Mouse (Mus musculus): Measurements from ENCODE around the gene St6galnac1.
A peak's percentile ranks its signal among the peaks of the same experiment; 100 is the strongest.
"Not testable (repeated sequence)": the region's sequence is repeated elsewhere in the genome, so short reads cannot be mapped to it uniquely, and the experiment has no call there.

The St6galnac1 gene

GRCm38 (mm10) chr11:116775407-116775806, at the start of gene St6galnac1:
TSS of gene St6galnac1 (minus strand) at chr11:116775507.
- no peak for DNase-seq (ENCODE audit: low spot score)

GRCm38 (mm10) chr11:116823885-116824284, 48.6 kb upstream of the St6galnac1 start:
- DNase-seq (ENCODE audit: low spot score), result not testable (repeated sequence)

- DNase-seq (ENCODE audit: low spot score), result no peak
These were observed 47.9 kb upstream of the St6galnac1 start for GRCm38 (mm10) chr11:116823255-116823654.

DNA sequence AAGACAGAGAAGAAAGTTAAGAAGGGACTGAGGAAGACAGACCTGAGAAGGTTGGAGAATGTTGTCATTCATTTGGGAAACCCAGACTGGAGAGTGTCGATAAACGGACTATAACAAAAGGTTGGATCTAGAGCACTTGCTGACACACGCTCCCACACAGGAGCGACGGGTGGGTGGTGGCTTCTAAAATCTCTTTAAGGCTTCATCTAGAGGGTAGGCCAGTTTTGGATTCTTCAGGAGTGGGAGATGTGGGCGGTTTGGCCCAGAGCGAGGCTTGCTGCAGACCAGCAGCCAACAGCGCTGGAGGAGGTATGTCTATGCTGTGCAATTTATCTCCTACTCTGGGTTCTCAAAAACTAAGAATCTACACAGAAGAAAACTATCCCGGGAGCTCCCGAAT, 47.3 kb upstream of the St6galnac1 start:
- DNase-seq (ENCODE audit: low spot score), result no peak

GRCm38 (mm10) chr11:116822215-116822614, 46.9 kb upstream of the St6galnac1 start:
- DNase-seq (ENCODE audit: low spot score), result no peak

GRCm38 (mm10) chr11:116821057-116821940, 46.0 kb upstream of the St6galnac1 start:
- DNase-seq (ENCODE audit: low spot score), result no peak

DNA sequence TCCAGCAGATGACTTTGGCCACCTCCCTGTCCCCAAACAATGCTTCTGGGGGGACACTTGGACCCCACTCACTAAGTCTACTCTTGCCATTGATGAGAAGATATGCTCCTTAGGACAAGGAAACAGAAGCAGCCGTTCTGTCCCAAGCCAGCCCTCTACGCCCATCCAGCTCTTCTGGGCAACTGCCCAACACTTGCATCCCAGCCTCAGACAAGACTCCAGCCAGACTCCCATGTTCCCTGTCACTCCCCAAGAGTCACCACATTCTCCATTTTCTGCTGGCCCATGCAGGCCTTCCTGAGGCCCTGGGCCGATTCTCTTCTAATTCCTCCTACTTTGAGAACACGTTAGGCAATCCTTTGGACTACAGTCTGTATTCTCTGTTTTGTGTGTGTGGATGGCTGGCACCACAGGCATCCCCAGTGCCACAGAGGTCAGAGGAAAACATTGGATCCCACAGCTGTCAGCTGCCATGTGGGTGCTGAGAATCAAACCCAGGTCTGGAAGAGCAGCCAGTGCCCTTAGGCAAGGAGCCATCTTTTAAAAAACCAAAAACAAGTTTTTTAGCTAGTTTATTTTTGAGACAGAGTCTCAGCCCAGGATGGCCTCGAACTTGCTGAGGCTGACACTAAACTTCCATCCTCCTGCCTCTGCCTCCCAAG, 44.8 kb upstream of the St6galnac1 start:
- no peak for DNase-seq (ENCODE audit: low spot score)

GRCm38 (mm10) chr11:116818722-116819121, 43.4 kb upstream of the St6galnac1 start:
- DNase-seq (ENCODE audit: low spot score), result no peak

- DNase-seq (ENCODE audit: low spot score), result no peak
These were observed 42.3 kb upstream of the St6galnac1 start for GRCm38 (mm10) chr11:116817567-116817966.

- peak; percentile 43 for DNase-seq (ENCODE audit: low spot score)
These were observed 41.5 kb upstream of the St6galnac1 start for GRCm38 (mm10) chr11:116816769-116817168.

GRCm38 (mm10) chr11:116814884-116815415, 39.6 kb upstream of the St6galnac1 start:
- no peak for DNase-seq (ENCODE audit: low spot score)

DNA sequence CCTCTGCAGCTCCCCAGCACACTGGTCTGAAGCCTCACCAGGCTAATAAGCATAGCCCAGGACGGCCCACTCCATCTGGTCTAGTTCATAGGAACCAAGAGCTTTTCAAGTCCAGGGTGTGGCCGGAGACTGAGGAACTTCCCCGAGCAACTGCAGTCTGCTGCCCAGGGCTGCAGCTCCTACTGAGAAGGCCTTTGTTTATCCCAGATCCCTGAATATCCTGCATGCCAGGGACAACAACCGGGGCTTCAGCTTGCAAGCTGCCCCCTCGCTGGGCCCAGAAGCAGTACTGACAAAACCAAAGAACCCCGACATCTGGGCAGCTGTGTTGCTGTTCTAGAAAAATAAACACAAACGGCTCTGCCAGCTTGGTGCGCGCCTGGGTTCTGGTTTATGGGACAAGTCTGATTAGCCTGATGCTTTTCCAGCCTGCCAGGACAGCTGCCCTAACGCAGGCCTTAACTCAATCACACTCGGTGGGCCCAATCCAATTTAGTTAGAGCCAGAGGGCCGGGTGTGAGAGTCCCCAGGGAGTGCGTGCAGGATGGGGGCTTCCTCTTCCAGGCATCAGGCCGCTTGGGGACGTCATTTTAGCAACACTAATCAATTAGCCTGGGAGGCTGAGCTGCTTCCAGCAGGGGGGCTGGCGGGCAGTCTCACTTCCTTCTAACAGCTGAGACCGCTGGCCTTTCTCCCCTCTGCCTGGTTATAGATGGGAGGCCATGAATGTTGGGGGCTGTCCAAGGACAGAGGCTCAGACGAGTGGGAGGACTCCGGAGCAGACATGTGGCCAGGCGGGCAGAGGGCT, 39.0 kb upstream of the St6galnac1 start:
- peak; percentile 57 for DNase-seq (ENCODE audit: low spot score)

- no peak for DNase-seq (ENCODE audit: low spot score)
These were observed 38.3 kb upstream of the St6galnac1 start for GRCm38 (mm10) chr11:116813610-116814009.

DNA sequence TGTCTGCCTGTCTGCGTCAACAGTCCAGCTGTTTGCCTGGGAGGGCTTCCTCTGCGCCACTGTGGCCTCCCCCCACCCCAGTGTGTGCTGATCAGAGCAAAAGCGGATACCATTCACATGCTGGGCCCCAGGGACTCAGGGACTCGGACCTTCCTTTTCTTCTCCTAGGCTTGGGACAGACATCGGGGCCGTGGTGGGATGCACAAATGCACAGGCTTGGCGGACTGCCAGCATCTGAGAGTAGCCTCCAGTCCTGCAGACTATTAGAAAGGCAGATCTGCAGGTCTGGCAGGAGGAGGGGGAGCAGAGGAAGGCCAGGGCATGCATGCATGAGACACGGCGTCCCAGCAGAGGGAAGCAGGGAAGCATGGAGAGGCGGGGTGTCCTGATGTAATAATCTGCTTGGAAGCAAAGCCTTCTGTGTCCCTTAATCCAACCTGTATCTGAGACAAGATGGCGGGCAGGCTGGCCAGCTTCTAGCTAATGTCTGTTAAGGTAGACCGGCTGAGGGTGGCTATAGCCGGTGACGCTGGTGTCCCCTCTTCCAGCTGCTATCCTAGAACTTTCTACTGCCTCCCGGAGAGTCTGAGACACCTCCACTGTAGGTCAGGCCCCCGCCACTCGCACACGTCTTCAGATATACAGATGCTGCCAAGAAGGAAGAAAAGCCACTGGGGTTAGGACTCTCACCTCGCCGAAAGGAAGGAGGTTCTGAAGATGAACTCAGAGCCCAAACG, 37.7 kb upstream of the St6galnac1 start:
- no peak for DNase-seq (ENCODE audit: low spot score)

- peak; percentile 69 for DNase-seq (ENCODE audit: low spot score)
These were observed 35.9 kb upstream of the St6galnac1 start for GRCm38 (mm10) chr11:116810983-116811901.

GRCm38 (mm10) chr11:116810528-116810927, 35.2 kb upstream of the St6galnac1 start:
- no peak for DNase-seq (ENCODE audit: low spot score)

- no peak for DNase-seq (ENCODE audit: low spot score)
These were observed 34.2 kb upstream of the St6galnac1 start for GRCm38 (mm10) chr11:116809520-116809919.

DNA sequence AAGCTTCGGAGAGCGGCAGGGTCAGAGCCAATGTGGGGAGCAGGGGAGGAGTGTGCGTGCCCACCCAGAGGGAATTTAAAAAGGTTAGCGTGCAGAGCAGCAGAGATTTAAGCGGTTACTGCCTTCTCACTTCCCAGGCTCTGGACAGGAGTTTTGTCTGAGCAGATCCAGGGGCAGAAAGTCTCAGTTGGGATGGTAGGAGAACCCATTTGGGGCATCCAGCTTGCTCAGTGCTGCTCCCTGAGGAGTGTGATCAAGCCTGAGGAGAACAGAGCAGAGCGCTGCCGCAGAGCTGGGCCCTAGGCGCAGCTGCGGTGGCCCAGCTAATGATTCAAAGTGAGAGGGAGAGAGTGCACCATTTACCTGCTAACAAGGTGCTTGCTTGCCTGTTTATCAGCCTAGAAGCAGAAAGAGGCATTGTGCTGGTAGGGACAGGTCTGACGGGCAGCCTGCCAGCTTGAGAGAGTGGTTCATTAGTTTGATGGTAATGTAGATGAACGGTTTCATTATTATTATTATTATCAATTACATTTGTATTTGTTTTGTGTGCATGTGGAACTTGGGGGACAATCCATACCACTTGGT, 33.6 kb upstream of the St6galnac1 start:
- DNase-seq (ENCODE audit: low spot score), result no peak

DNA sequence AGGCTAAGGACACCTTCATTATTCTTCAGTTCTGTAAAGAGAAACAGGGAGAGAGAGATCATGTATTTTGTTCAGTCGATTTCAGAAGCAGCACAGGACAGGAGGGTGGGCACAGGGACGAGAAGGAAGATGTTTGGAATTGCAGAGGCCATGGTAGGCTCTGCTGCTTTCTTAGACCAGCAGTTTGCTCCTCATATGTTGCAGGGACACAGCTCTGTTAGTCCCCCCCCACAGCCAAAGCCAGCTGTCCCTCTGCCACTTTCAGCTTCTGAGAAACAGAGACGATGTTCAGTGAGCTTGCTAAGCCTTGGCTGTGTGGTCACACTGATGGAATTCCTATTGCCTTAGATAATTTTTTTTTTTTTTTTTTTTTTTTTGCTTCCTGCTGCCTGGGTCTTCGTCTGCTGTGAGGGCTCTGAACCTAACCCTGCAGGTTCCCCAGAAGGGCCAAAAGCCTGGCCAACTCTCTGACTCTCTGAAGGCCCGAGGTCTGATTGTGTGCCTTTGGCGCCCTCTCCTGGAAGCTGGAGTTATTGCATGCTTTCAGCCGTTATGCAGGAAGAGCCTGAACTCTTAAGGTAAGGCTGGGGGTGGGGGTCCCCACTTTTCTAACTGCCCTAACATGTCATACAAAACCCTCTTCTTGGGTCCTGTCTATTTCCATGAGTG, 32.8 kb upstream of the St6galnac1 start:
- peak; percentile 82 for DNase-seq (ENCODE audit: low spot score)
